Mouse (Mus musculus) natural killer cell, adult 2 months (primary cell): Measurements from ENCODE around the gene Adgrg7.

Experiments used
- DNase-seq, 2 experiments: peaks; one replicate each; pipeline ENCODE4 v3.0.0; 2022; ENCODE audit warnings: low spot score in 2 of 2

Adgrg7 gene

DNA sequence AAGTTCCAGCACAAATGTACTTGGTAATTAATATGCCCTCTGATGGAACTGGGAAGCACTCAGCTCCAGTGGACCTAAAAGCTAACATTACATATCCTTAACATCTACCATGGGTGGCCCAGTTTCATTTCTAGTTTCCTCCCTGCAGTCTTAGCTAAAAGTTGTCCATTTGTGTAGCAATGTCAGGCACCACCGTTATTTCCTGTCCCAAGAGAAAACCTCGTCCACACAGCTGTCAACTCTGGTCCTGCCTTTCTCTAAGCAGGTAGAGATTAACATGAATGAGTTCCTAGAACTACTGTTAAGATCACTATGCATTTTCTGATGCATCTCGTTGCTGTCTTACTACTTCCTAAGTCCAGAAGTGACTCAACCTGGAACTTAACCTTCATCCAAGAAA is 80.0 kb downstream of the Adgrg7 start:
- DNase-seq: no peak

GRCm38 (mm10) chr16:56710071-56710470 is 85.6 kb downstream of the Adgrg7 start:
- no peak for DNase-seq

GRCm38 (mm10) chr16:56705731-56706130 is 89.9 kb downstream of the Adgrg7 start:
- DNase-seq: no peak

DNA sequence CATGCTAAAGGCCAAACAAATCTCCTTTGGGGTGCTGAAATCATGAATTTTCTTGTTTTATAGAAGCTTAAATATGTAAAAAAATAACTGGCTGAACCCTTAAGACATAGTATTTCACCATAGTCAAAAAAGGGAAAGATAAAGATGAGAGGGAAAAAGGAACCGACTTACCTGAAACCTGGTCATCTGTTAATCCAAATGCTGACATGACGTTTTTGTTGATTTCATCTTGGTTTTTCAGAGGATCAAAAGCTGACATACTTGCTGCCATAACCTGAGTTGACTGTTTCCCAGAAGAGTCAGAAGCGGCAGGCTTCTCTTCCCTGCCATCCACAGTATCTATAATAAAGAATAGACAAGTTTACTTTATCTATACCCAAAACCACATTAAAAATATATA is 94.8 kb downstream of the Adgrg7 start:
- DNase-seq: no peak

DNA sequence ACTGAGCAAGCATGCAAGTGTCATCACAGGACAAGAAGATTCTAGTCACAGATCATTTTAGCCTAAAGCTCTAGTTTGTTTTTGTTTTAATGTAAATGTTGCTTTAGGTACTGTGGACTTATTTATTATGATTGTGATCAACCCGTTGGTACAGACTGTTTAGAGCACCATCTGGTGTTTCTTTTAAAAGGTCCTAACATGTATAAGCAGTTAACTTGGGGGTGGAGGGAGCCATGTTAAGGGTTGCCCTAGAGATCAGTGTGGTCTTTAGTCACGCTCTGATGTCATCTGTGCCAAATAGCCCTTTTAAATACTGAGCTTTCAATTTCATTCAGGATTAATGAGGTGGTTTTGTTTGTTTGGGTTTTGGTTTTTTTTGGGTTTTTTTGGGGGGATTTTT is 99.2 kb downstream of the Adgrg7 start:
- DNase-seq: no peak

DNA sequence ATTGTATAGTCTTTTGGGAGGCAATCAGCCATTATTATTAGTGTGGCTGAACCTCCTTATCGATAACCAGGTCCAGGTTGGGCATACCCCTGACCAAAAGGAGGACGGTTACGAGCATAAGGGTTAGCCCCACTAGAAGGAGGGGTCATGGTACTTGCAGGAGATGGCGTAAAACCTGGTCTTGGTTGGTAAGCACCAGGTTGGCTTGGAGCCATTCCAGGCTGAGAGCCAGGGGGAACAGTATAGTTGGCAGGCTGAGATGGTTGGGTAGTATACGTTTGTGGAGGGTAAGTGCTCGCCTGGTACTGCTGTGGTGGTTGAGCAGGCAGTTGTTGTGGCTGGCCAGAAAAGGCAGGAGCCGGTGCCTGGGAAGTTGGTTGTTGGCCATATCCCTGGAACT is 104.9 kb downstream of the Adgrg7 start:
- DNase-seq: no peak

DNA sequence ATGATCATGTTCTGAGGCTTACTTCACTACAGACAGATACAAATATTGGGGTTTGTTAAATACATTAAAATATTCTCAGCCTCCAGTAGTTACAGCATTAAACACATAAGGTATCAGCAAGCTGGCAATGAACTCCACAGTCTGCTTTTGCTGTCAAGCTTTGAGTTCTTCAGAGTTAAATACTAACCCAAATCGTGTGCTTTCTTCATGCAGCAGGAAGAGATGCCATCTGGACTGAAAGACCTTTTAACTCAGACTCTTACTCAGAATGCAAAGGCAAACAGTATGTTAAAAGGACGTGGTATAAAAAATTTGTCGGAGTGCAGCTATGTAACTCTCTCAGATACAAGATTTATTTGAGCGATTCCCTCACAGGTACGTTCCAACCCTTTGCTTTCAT is 108.9 kb downstream of the Adgrg7 start:
- no peak for DNase-seq

DNA sequence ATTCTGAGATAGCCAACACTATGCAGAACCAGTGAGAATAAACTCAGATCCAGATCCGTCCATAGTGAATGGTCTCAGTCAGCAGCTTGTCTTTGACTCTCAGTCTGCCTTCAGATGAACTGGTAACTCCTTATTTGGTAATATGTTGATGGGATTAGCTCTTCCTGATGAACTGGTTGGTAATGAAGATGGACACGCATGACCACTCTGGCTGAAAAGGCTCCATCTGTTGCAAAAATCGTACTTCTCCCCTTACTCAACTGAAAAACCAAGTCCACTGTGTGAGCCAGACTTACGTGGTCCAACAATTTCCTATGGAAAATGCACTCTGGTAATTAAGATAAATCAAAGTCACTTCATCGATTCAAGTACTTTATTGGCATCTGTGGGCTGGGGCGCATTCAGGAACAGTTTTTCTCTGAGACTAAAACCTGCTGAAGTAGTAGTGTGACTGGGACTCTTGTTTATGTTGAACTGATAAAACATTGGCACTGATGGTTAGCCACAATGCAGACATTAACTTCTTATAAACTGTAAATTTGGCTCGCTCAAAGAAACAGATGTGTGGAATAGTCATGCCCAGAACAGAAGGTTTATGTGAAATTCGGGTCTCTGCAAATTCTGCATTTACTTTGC is 114.5 kb downstream of the Adgrg7 start:
- DNase-seq: no peak

GRCm38 (mm10) chr16:56677146-56677545 is 118.5 kb downstream of the Adgrg7 start:
- DNase-seq: no peak
